Mouse (Mus musculus) embryonic fibroblast, embryonic 13.5 days (primary cell): ENCODE data around the gene Cacna2d4.

ENCODE experiments used
- CTCF ChIP-seq: IDR thresholded peaks from 2 replicates; pipeline ENCODE4 v1.5.1; 2011; ENCODE audit warnings: mild to moderate bottlenecking, control low read depth, low read length, moderate library complexity, borderline replicate concordance; ENCODE audit not compliant: insufficient read depth
- POLR2A ChIP-seq: IDR thresholded peaks from 2 replicates; pipeline ENCODE4 v1.6.1; 2011; ENCODE audit warnings: low read depth, mild to moderate bottlenecking, control low read depth, low read length, moderate library complexity

- no peak for TF ChIP-seq CTCF
- TF ChIP-seq POLR2A, result no peak
Observed at GRCm38 (mm10) chr6:119239341-119240005, 3.1 kb downstream of the Cacna2d4 start.
